Mouse (Mus musculus) WW6 (cell line): Measurements from ENCODE around the gene Olfr1124.
"Not testable (repeated sequence)": the region's sequence is repeated elsewhere in the genome, so short reads cannot be mapped to it uniquely, and the experiment has no call there.

Experiments
- DNase-seq: peaks from one replicate; pipeline ENCODE4 v3.0.0-alpha.2; 2013; ENCODE audit warnings: low read depth, low spot score

The Olfr1124 gene

GRCm38 (mm10) chr2:87429975-87430374 lies at the start of gene Olfr1124:
Gene Olfr1124 (plus strand): TSS chr2:87430275.
- DNase-seq: no peak

DNA sequence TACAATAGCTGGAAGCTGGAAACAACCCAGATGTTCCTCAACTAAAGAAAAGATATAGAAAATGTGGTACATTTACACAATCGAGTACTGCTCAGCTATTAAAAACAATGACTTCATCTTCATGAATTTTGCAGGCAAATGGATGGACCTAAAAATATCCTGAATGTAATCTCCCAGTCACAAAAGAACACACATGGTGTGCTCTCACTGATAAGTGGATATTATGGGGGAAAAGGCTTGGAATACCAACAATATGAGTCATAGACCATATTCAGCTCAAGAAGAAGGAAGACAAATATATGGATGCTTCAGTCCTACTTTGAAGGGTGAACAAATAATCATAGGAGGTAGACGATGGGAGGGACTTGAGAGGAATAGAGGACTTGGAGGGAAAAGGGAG lies 46.1 kb upstream of the Olfr1124 start:
- no peak for DNase-seq

DNA sequence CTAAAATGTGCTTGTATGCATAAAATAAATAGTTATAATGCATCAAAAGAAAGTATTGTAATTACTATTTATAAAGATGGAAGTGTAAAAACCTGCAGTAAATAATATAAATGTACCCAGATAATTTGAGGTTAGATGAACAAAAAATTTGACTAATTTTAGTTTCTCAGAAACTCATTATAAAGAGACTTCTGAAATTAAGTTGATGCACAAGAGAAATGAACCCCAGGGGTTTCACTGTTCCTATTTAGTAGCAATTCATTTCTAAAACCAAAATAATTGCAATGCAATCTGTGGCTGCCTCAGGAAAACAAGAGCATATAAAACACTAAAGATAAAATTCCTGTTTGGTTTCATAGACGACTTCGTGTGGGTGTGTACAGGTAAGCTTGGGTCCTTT lies 44.5 kb upstream of the Olfr1124 start, which contains the start of gene Olfr1122:
Olfr1122 (plus strand) TSS at position 301 of the 400 bp plus-strand sequence.
- DNase-seq: no peak

- DNase-seq: not testable (repeated sequence)
Observed at GRCm38 (mm10) chr2:87393605-87394004, 36.5 kb upstream of the Olfr1124 start.

DNA sequence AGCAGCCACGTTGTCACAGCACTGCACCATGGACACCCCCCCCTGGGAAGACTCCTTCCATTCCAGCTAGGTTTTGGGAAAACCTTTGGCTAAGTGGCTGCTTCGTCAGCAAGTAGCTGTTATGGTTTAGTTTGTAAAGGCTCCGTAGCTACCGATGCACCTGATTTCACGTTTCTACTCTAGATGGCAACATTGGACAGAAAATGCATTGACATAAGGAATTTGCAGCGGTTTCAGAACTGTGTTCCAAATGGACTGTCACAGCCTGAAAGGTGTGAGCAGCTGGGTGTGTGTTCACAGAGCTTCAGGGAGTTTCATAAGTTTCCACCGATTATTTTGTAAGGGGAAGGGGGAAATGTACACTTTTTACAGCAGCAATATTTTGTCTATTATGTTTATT lies 35.4 kb upstream of the Olfr1124 start:
- not testable (repeated sequence) for DNase-seq

- no peak for DNase-seq
Observed at GRCm38 (mm10) chr2:87416335-87416734, 13.7 kb upstream of the Olfr1124 start, which contains the start of gene Olfr1123. Gene Olfr1123 (plus strand): TSS chr2:87416635.

DNA sequence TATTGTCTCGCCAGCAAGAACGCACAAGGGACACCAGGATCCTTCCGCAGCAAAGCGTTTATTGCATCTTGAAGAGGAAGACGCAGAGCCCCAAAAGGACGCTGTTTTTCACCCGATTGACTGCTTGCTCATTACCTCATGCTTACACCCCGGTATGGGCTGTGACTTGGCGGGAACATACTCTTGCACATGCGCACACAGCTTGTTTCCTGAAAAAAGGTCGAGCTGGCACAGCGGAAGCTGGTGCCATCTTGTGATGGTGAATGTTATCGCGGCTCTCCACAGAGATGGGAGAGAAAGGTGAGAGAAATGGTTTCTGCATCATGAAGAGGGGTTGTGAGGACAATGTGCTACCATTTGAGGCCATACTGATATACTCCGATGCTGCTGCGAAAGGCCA lies 7.7 kb downstream of the Olfr1124 start:
- no peak for DNase-seq

GRCm38 (mm10) chr2:87453662-87454061 lies 23.6 kb downstream of the Olfr1124 start, which contains the start of gene Olfr1126:
Gene Olfr1126 (plus strand): TSS chr2:87453962.
- DNase-seq: no peak

DNA sequence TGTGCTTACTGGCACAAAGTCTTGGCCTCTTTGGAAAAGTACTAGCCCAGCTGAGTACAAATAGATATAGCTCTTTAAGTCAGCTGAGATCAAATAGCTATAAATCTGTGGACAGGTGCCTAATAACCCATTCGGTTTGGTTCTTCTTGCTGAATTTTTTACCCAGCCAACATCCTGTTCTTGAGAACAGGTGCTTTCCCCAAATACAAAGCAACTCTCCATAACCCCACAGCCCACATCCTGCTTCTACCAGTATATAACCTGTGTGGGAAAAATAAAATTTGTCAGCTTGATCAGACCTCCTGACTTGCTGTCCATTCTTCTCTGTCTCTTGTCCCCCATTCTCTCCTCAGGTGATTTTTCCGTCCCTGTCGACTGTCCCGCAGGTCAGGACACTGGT lies 31.7 kb downstream of the Olfr1124 start:
- DNase-seq: no peak

GRCm38 (mm10) chr2:87480207-87480606 lies 50.1 kb downstream of the Olfr1124 start:
- DNase-seq: no peak

GRCm38 (mm10) chr2:87481158-87481557 lies 51.1 kb downstream of the Olfr1124 start:
- DNase-seq: no peak

DNA sequence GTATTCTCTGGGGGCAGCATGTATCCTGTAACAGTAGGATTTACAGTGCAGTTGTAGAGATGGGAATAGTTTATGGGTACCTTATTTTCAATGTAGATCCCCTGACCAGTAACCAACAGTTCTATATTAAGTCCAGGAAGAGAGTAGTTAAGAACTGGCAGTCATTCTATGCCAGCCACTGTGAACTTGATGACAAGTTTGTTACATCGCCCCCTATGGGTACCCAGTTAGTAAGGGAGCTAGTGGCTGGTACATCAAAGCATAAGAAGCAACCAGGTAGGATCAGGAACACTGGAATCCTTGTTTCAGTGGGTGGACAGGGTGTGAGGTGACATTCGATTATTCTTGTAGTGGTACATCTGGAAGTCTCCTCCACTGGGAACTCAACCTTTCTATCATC lies 52.2 kb downstream of the Olfr1124 start:
- DNase-seq: no peak
